Mouse (Mus musculus) testis, adult 2 months (tissue): ENCODE measurements around the gene Msh2.

Experiments used
- CTCF ChIP-seq: fragments of 200-500 bp; IDR thresholded peaks from 2 replicates; pipeline ENCODE4 v1.5.1; 2012; ENCODE audit warnings: low read depth, mild to moderate bottlenecking, inconsistent platforms, low read length, moderate library complexity; ENCODE audit not compliant: control insufficient read depth, insufficient read depth, insufficient replicate concordance
- POLR2A ChIP-seq: fragments of 200-500 bp; IDR thresholded peaks from 2 replicates; pipeline ENCODE4 v1.6.1; 2012; ENCODE audit warnings: low read depth, mild to moderate bottlenecking, inconsistent platforms, low read length, moderate library complexity; ENCODE audit not compliant: control insufficient read depth

DNA sequence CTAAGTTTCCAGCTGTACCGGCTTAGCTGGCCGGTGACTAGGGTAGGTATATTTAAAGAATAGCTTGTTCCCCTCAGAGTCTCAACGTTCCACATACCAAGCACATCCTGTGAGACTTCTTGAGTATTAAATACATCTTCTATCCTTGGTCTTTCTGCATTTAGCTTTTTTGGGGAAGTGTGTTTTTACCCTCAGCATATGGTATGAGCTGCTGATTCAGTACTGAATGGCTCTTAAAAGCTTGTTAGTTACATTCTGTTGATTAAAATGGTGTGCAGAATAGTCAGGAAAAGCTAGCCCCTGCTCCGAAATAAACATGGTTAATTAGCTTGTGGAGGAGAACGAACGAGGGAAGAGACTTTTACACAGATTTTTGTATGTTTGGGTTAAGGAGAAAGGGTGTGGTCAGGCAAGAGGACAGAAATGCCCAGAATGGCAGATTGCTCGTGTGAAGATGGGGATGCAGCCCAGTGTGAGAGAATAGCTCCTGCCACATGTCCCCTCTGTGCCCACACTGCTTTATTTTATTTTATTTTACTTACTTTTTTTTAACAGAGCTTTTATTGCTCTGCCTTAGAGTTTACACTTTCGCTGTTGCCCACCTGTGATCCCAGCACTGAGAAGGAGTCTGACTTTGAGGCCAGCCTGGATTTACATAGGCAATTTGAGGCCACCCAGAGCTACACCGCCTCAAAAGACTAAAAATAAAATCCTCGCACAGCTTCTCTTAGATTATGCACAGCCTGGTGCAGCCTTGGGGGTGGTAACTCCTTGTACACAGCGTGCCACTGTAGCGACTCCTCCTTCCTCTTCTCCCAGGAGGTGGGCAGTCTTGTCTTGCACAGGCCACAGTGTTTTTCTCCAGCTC lies 54.6 kb downstream of the Msh2 start:
- TF ChIP-seq CTCF, result no peak
- TF ChIP-seq POLR2A, result no peak
